Mouse (Mus musculus) midbrain, embryonic 10.5 days (tissue): ENCODE measurements around the gene Heg1. TPM values are rescaled to one million over a fixed set of nuclear protein-coding genes. Genes with fewer than 3 reads are reported as not detected.
A peak's percentile ranks its signal among the peaks of the same experiment; 100 is the strongest.

Experiments used
- DNase-seq: peaks from one replicate; pipeline ENCODE4 v3.0.0-alpha.2; 2017; ENCODE audit warnings: low spot score
- H3K27ac ChIP-seq: fragments of 300-500 bp; sonication (generic); replicated peaks from 2 replicates; pipeline ENCODE4 v1.5.1; 2016; ENCODE audit warnings: mild to moderate bottlenecking
- H3K27me3 ChIP-seq: fragments of 300-500 bp; sonication (generic); 2 replicates; pipeline ENCODE4 v1.6.1; 2016; ENCODE audit warnings: low read depth, mild to moderate bottlenecking; ENCODE audit not compliant: poor library complexity, severe bottlenecking
- H3K36me3 ChIP-seq: fragments of 300-500 bp; sonication (generic); 2 replicates; pipeline ENCODE4 v1.6.1; 2016; ENCODE audit warnings: mild to moderate bottlenecking, moderate library complexity
- H3K4me1 ChIP-seq: fragments of 300-500 bp; sonication (generic); 2 replicates; pipeline ENCODE4 v1.6.1; 2016
- H3K4me3 ChIP-seq: fragments of 300-500 bp; sonication (generic); 2 replicates; pipeline ENCODE4 v1.5.1; 2016; ENCODE audit warnings: mild to moderate bottlenecking, moderate library complexity
- H3K9me3 ChIP-seq: fragments of 300-500 bp; sonication (generic); replicated peaks from 2 replicates; pipeline ENCODE4 v1.6.1; 2016; ENCODE audit warnings: mild to moderate bottlenecking
- WGBS: fragments of 180-500 bp; shearing (Covaris S2); methylation state at CpG from one replicate; pipeline ENCODE4 v1.1.7; 2016; 5-methylcytosine and 5-hydroxymethylcytosine counted together
- polyA plus RNA-seq: library from polyadenylated mRNA; unstranded; fragments of >200 nt; fragmentation: Nextera tagmentation; extraction: Ambion mirVana; gene quantifications from 2 replicates; pipeline ENCODE4 v1.2.1, GENCODE M21; 2016

The Heg1 gene
- polyA plus RNA-seq, 1 experiment from 2014 or later = 34.3 TPM

GRCm38 (mm10) chr16:33680816-33681215 lies 3.4 kb upstream of the Heg1 start:
- H3K4me3 ChIP-seq = no peak overlapping the region
- peak overlapping the region; percentile 14; the same call in 1 of the 2 replicates for H3K27ac ChIP-seq
- no peaks in the 10 kb centered on the region for H3K36me3 ChIP-seq
- no peaks in the 10 kb centered on the region for H3K27me3 ChIP-seq
- H3K9me3 ChIP-seq = no peaks in the 10 kb centered on the region
- no peak for DNase-seq
- WGBS = 70% methylated on average over 10 of the region's 10 CpGs
- H3K4me1 ChIP-seq = peaks cover 55% of the 10 kb centered on the region

DNA sequence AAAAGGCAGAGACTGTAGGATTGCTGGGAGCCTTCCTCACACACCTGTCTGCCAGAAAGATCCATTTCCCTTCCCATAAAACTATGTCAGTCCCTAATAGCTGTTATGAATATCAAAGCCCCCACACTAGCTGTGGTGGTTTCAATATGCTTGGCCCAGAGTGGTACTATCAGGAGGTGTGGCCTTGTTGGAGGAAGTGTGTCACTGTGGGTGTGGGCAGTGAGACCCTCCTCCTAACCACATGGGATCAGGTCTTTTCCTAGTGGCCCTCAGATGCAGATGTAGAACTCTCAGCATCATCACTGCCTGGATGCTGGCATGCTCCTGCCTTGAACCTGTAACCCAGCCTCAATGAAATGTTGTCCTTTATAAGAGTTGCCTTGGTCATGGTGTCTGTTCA lies 2.5 kb upstream of the Heg1 start:
- H3K4me1 ChIP-seq = peaks cover 58% of the 10 kb centered on the region
- no peaks in the 10 kb centered on the region for H3K36me3 ChIP-seq
- no peaks in the 10 kb centered on the region for H3K9me3 ChIP-seq
- DNase-seq = no peak
- H3K27ac ChIP-seq = peak overlapping the region; percentile 39
- H3K4me3 ChIP-seq = no peak overlapping the region
- no peaks in the 10 kb centered on the region for H3K27me3 ChIP-seq

DNA sequence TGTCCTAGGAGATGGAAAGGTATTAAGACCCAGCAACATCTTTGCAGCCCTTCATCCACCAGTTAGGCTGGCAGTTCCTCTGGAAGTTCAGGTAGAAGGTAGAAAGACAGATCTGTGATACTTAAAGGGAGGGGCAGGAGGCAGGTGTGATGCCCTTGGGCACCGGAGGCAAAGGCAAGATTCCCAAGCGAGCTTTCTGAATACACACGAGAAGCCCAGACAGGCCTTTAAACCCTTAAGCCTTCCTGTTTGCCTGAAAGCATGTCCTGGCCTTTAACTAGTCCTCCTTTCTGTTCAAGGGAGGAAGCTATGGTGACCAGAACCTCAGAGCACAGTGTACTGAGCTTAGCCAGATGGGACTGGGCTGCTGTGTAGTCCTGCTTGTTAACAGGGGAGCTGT lies 1.5 kb upstream of the Heg1 start:
- Histone ChIP-seq H3K4me1 (peaks cover 59% of the 10 kb centered on the region), H3K27me3 (no peaks in the 10 kb centered on the region), H3K36me3 (0 out of 2 replicates have a peak, but pooled peaks cover 2% of the 10 kb centered on the region), H3K4me3 (no peak overlapping the region), H3K27ac (peak overlapping the region; percentile 97), H3K9me3 (no peaks in the 10 kb centered on the region)
- DNase-seq = no peak
- WGBS = 74% methylated on average over 3 of the region's 3 CpGs

GRCm38 (mm10) chr16:33683206-33684161 lies 686 bp upstream of the Heg1 start:
- WGBS = 61% methylated on average over 13 of the region's 13 CpGs
- Histone ChIP-seq H3K9me3 (no peaks in the 10 kb centered on the region), H3K36me3 (peaks cover 10% of the 10 kb centered on the region), H3K27ac (peak overlapping the region; percentile 97), H3K4me3 (peak overlapping the region; percentile 93), H3K27me3 (no peaks in the 10 kb centered on the region), H3K4me1 (peaks cover 67% of the 10 kb centered on the region)
- DNase-seq = no peak

- no peaks in the 10 kb centered on the region for H3K27me3 ChIP-seq
- no peaks in the 10 kb centered on the region for H3K9me3 ChIP-seq
- peak overlapping the region; percentile 93 for H3K4me3 ChIP-seq
- whole genome bisulfite sequencing = 1% methylated on average over 46 of the region's 46 CpGs
- H3K4me1 ChIP-seq = peaks cover 80% of the 10 kb centered on the region
- DNase-seq = peak; percentile 53
- H3K27ac ChIP-seq = peak overlapping the region; percentile 97
- peaks cover 19% of the 10 kb centered on the region for H3K36me3 ChIP-seq
Observed at GRCm38 (mm10) chr16:33684703-33685701, 832 bp downstream of the Heg1 start.

DNA sequence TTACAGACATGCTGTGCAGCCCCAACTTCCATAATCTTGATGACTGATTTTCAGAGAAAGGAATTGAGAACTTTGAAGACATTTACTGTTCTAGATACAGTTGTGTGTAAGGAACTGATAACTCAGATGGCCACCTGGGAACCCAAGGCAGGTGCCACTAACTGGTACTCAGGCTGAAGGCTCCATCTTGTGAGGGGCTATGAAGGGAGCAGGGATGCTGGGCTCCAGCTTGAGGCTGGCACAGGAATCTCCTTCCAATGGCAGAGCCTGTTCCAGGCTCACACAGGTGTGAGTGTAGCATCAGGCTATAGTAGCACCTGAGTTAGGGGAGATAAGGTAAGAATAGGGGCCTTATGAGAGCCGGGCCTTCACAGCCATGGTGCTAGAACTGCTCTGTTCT lies 1.9 kb downstream of the Heg1 start:
- no peaks in the 10 kb centered on the region for H3K27me3 ChIP-seq
- peaks cover 81% of the 10 kb centered on the region for H3K4me1 ChIP-seq
- WGBS = 83% methylated on average over 1 of the region's 1 CpGs
- H3K9me3 ChIP-seq = no peaks in the 10 kb centered on the region
- DNase-seq = no peak
- peak overlapping the region; percentile 97 for H3K27ac ChIP-seq
- peak overlapping the region; percentile 93 for H3K4me3 ChIP-seq
- peaks cover 20% of the 10 kb centered on the region for H3K36me3 ChIP-seq

DNA sequence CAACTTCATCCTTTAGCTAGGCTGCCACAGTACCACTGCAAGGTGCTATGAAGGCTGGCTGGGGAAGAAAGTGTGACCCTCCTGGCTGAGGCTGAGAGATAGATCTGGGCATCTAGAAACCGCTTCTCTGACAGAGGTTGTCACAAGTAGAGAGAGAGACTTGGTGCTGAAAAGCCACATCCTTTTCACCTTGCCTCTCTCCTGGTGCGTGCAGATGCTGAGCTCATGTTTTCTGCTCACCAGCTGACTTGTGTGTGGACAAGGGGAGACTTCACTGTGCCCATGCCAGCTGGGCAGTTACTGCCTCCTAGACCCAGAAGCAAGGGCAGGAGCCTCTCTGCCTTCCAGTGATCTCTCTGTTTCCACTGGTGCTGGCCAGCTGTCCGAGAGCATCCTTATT lies 3.6 kb downstream of the Heg1 start:
- H3K4me1 ChIP-seq = peaks cover 92% of the 10 kb centered on the region
- peaks cover 36% of the 10 kb centered on the region for H3K36me3 ChIP-seq
- H3K9me3 ChIP-seq = no peaks in the 10 kb centered on the region
- 82% methylated on average over 3 of the region's 3 CpGs for WGBS
- peak overlapping the region; percentile 93 for H3K4me3 ChIP-seq
- H3K27me3 ChIP-seq = no peaks in the 10 kb centered on the region
- H3K27ac ChIP-seq = peak overlapping the region; percentile 97
- DNase-seq = no peak

GRCm38 (mm10) chr16:33690975-33691747 lies 7.0 kb downstream of the Heg1 start:
- peaks cover 69% of the 10 kb centered on the region for H3K36me3 ChIP-seq
- 81% methylated on average over 6 of the region's 6 CpGs for WGBS
- peak overlapping the region; percentile 78 for H3K27ac ChIP-seq
- DNase-seq = no peak
- H3K9me3 ChIP-seq = no peaks in the 10 kb centered on the region
- peak overlapping the region; percentile 17; the same call in 1 of the 2 replicates for H3K4me3 ChIP-seq
- no peaks in the 10 kb centered on the region for H3K27me3 ChIP-seq
- peaks cover 94% of the 10 kb centered on the region for H3K4me1 ChIP-seq

GRCm38 (mm10) chr16:33693553-33693952 lies 9.4 kb downstream of the Heg1 start:
- Histone ChIP-seq H3K9me3 (no peaks in the 10 kb centered on the region), H3K36me3 (peaks cover 66% of the 10 kb centered on the region), H3K27me3 (no peaks in the 10 kb centered on the region), H3K4me3 (no peak overlapping the region), H3K4me1 (peaks cover 94% of the 10 kb centered on the region), H3K27ac (no peak overlapping the region)
- 94% methylated on average over 1 of the region's 1 CpGs for WGBS
- DNase-seq = no peak

GRCm38 (mm10) chr16:33696811-33697575 lies 12.8 kb downstream of the Heg1 start:
- 72% methylated on average over 13 of the region's 13 CpGs for WGBS

DNA sequence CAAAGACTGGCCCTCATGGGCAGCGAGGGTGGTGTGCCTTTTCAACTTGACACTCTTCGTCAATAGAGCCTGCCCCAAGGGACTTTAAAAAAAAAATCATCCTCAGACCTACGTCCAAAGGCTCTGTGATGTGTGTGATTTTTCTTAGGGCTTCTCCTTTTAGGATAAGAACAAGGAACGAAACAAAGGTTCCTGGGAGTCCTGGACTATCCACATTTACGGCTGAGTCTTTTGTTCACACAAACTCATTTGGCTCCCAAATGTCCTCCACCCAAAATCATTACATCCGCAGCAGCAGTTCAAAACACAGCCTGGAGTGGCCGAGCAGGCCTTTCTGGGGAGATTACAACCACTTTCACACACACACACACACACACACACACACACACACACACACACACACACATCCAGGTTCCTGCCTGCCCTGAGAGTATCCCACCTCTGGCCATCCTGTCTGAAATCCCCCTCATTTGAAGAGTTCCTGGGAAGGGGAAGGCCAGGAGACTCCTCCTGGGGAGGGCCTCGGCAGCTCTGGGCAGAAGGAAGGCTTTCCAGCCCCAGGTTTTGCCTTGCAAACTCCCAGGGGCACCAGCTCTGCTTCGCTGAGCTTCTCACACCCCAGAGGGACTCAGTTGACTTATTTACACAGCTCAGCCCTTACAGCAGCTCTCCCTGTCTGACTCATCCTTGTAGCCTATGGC lies 13.6 kb downstream of the Heg1 start:
- peaks cover 76% of the 10 kb centered on the region for H3K36me3 ChIP-seq
- DNase-seq = no peak
- no peaks in the 10 kb centered on the region for H3K9me3 ChIP-seq
- peaks cover 72% of the 10 kb centered on the region for H3K4me1 ChIP-seq
- no peaks in the 10 kb centered on the region for H3K27me3 ChIP-seq
- peak overlapping the region; percentile 75 for H3K27ac ChIP-seq
- 40% methylated on average over 9 of the region's 9 CpGs for WGBS
- no peak overlapping the region for H3K4me3 ChIP-seq

More at GRCm38 (mm10) chr16:33696811-33697575, 12.8 kb downstream of the Heg1 start:
- Histone ChIP-seq H3K27ac (peak overlapping the region; percentile 75), H3K27me3 (no peaks in the 10 kb centered on the region), H3K4me1 (peaks cover 80% of the 10 kb centered on the region), H3K4me3 (no peak overlapping the region), H3K9me3 (no peaks in the 10 kb centered on the region), H3K36me3 (peaks cover 80% of the 10 kb centered on the region)
- no peak for DNase-seq
